Mouse (Mus musculus) heart, postnatal 25 days (tissue): ENCODE measurements around the gene Fam216b. TPM values are rescaled to one million over a fixed set of nuclear protein-coding genes. Genes with fewer than 3 reads are reported as not detected.

Experiments
- DNase-seq: peaks from one replicate; pipeline ENCODE4 v3.0.0; 2022; ENCODE audit warnings: low spot score
- intact Hi-C: fragments of 180-260 bp; cut with DNase I; formaldehyde crosslinking; loops from one replicate; pipeline ENCODE4 v1.15.1; 2025
- total RNA-seq, 2 experiments: library from RNA; stranded (reverse); gene quantifications; 2 replicates each; pipeline ENCODE4 v1.2.3; 2021

Gene Fam216b
- total RNA-seq, 2 experiments from 2014 or later, result not detected

- intact Hi-C loops, result no loop called here
These were observed 40.1 kb downstream of the Fam216b start for GRCm38 (mm10) chr14:78048674-78049073.

DNA sequence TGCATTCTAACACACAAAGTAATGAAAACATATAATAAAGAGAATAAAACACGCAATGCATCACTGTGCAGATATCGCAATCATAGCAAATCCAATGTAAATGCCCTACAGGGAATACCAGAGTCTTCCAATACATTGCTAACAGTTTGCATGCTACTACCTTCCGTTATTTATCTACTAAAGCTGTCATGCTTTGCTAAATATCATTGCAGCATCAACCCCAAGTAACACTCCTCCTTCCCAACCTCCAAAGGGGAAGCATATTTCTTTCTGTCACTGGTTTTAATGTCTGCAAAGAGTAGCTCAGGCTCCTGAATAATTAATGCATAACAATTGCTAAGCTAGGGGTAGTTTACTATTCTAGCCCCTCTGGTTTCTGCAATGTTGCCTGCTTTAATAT is 40.5 kb downstream of the Fam216b start:
- intact Hi-C loops, result no loop called here
- DNase-seq, result no peak

More at GRCm38 (mm10) chr14:78048674-78049073, 40.1 kb downstream of the Fam216b start:
- no peak for DNase-seq

GRCm38 (mm10) chr14:78043079-78043478 is 45.7 kb downstream of the Fam216b start:
- intact Hi-C loops, result no loop called here
- DNase-seq, result no peak

DNA sequence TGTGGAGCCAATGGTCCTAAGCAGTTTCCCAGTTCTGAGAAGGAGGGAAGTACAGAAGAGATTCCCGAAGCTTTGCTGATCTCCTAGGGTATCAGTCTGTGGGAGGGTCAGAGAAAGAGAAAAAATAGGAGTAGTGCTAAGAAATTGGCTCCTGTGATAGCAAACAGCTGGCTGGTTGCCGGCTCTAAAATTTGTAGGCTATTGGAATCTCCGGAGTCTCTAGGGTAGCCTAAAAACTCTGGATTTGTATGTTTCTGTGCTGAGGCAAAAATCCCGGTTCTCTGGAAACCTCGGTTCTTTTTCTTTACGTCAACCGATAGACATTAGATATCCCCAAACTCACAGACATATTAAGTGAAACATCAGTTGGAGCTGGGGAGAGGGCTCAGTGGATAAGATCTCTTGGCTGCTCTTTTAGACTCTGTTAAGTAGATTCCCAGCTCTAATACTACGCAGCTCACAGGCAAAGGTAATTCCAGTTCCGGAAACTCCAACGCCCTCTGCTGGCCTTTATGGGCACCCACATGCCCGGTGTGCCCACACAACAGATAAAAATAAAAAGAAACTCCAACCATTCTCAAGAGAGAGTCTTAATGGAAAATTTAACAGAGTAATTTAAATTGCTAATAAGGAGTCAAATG is 46.8 kb downstream of the Fam216b start:
- no peak for DNase-seq
- intact Hi-C loops, result no loop called here

DNA sequence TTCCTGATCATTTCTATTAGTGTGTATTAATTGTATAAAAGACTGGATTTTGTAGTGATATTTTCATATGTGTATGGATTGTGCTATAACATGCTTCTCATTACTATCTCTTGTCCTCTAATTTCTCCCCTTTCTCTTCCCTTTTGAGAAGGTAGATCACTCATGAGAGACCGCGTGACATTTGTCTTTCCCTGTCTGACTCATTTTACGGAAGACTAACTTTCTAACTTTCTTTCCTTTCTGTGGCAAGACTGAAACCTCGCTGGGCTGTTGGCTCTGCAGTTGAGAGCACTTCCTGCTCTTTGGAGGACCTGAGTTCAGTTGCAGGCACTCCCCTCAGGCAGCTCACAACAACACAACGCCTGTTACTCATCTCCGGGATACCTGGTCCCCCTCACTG is 48.2 kb downstream of the Fam216b start:
- DNase-seq, result no peak
- intact Hi-C loops, result no loop called here

GRCm38 (mm10) chr14:78038876-78039275 is 49.9 kb downstream of the Fam216b start:
- DNase-seq, result no peak
- intact Hi-C loops, result no loop called here

Other genes with a start within 250 kb of the Fam216b start
- gene Dnajc15, start 213.9 kb downstream of the Fam216b start, total RNA-seq, result 100 to 1,000 TPM; 277 to 290 TPM
- under 1 TPM; 0.52 to 0.81 TPM for gene Epsti1, start 184.8 kb downstream of the Fam216b start, total RNA-seq
- gene Tnfsf11, start 219.0 kb upstream of the Fam216b start, total RNA-seq, result not detected